Mouse (Mus musculus) gastrocnemius, postnatal 10 days (tissue): ENCODE measurements around the gene Osbp2. TPM values are rescaled to one million over a fixed set of nuclear protein-coding genes. Genes with fewer than 3 reads are reported as not detected.

Experiments
- total RNA-seq, 2 experiments: library from RNA; stranded (reverse); gene quantifications; 2 replicates each; pipeline ENCODE4 v1.2.3; 2021

Gene Osbp2
- total RNA-seq, 2 experiments from 2014 or later: 0.49 to 0.88 TPM

Other genes with a start within 250 kb of the Osbp2 start
- 10 to 100 TPM; 21.8 to 23.1 TPM for gene Morc2a, start 214.7 kb downstream of the Osbp2 start, total RNA-seq
- under 1 TPM in 1 of 2 experiments, not detected in 1; 0.23 TPM for gene 4921536K21Rik, start 31.2 kb upstream of the Osbp2 start, total RNA-seq
- gene Dusp18, start 31.3 kb upstream of the Osbp2 start, total RNA-seq: 1 to 10 TPM; 2.1 to 2.8 TPM
- 10 to 100 TPM; 15.8 to 19.4 TPM for gene Slc35e4, start 50.8 kb upstream of the Osbp2 start, total RNA-seq
- 10 to 100 TPM; 17.4 to 22.2 TPM for gene Tcn2, start 68.3 kb upstream of the Osbp2 start, total RNA-seq
- gene Pes1, start 100.1 kb upstream of the Osbp2 start, total RNA-seq: 10 to 100 TPM; 42.0 to 44.9 TPM
- gene 4930556J24Rik, start 112.9 kb upstream of the Osbp2 start, total RNA-seq: not detected
- gene Gal3st1, start 119.7 kb upstream of the Osbp2 start, total RNA-seq: 1 to 10 TPM; 2.4 to 4.2 TPM
- gene Sec14l4, start 167.6 kb upstream of the Osbp2 start, total RNA-seq: under 1 TPM in 1 of 2 experiments, not detected in 1; 0.11 TPM
- gene Sec14l3, start 200.9 kb upstream of the Osbp2 start, total RNA-seq: not detected
- gene Mtfp1, start 231.5 kb upstream of the Osbp2 start, total RNA-seq: 10 to 100 TPM; 25.7 to 34.8 TPM